Mouse (Mus musculus): ENCODE results near the gene Gng7. TPM values are rescaled to one million over a fixed set of nuclear protein-coding genes. Genes with fewer than 3 reads are reported as not detected.
A peak's percentile ranks its signal among the peaks of the same experiment; 100 is the strongest.

Gene Gng7
- polyA plus RNA-seq, 1 experiment from 2014 or later, result 0.46 TPM

- Histone ChIP-seq H3K4me1 (replicated peaks) (peaks cover 34% of the 10 kb centered on the region), H3K9ac (no peak overlapping the region), H3K4me3 (replicated peaks) (no peak overlapping the region), H3K27ac (no peak overlapping the region), H3K4me2 (no peak overlapping the region), H3K27me3 (no peaks in the 10 kb centered on the region), H3K36me3 (peaks cover 66% of the 10 kb centered on the region), H3K9me3 (replicated peaks) (no peaks in the 10 kb centered on the region)
- ATAC-seq (ENCODE audit: low read depth) (no peak), DNase-seq (no peak)
- WGBS (ENCODE audit: insufficient replicate concordance), result 86% methylated on average over 9 of the region's 9 CpGs
These were observed 112.3 kb downstream of the Gng7 start for GRCm38 (mm10) chr10:80902273-80902940.

GRCm38 (mm10) chr10:80901409-80902272, 113.1 kb downstream of the Gng7 start:
- Histone ChIP-seq H3K9ac (peak overlapping the region; percentile 44), H3K36me3 (peaks cover 62% of the 10 kb centered on the region), H3K9me3 (replicated peaks) (no peaks in the 10 kb centered on the region), H3K4me1 (replicated peaks) (peaks cover 37% of the 10 kb centered on the region), H3K4me2 (peak overlapping the region; percentile 89), H3K27ac (peak overlapping the region; percentile 68), H3K27me3 (no peaks in the 10 kb centered on the region), H3K4me3 (replicated peaks) (peak overlapping the region; percentile 79)
- DNase-seq (no peak), ATAC-seq (ENCODE audit: low read depth) (no peak)
- WGBS (ENCODE audit: insufficient replicate concordance), result 86% methylated on average over 19 of the region's 19 CpGs

GRCm38 (mm10) chr10:80900318-80901247, 114.2 kb downstream of the Gng7 start, which contains the start of gene Timm13:
Timm13 (minus strand) TSS chr10:80900969.
- H3K9ac ChIP-seq, result peak within 1 kb of the TSS; percentile 83
- H3K36me3 ChIP-seq, result peaks cover 53% of the 10 kb centered on the region
- peak within 1 kb of the TSS; percentile 89 for H3K4me2 ChIP-seq
- under 1% methylated on average over 72 of the region's 72 CpGs for WGBS (ENCODE audit: insufficient replicate concordance)
- H3K4me3 ChIP-seq (replicated peaks), result peak within 1 kb of the TSS; percentile 79
- H3K27me3 ChIP-seq, result no peaks in the 10 kb centered on the region
- peak; percentile 92 for ATAC-seq (ENCODE audit: low read depth)
- DNase-seq, result peak; percentile 98
- no peaks in the 10 kb centered on the region for H3K9me3 ChIP-seq (replicated peaks)
- H3K27ac ChIP-seq, result peak within 1 kb of the TSS; percentile 86
- peaks cover 37% of the 10 kb centered on the region for H3K4me1 ChIP-seq (replicated peaks)

GRCm38 (mm10) chr10:80899591-80900317, 115.0 kb downstream of the Gng7 start:
- Histone ChIP-seq H3K9me3 (replicated peaks) (no peaks in the 10 kb centered on the region), H3K4me1 (replicated peaks) (peaks cover 37% of the 10 kb centered on the region), H3K36me3 (peaks cover 45% of the 10 kb centered on the region), H3K9ac (peak overlapping the region; percentile 83), H3K4me2 (peak overlapping the region; percentile 89), H3K4me3 (replicated peaks) (peak overlapping the region; percentile 79), H3K27ac (peak overlapping the region; percentile 86), H3K27me3 (no peaks in the 10 kb centered on the region)
- 13% methylated on average over 25 of the region's 25 CpGs for WGBS (ENCODE audit: insufficient replicate concordance)
- DNase-seq (no peak), ATAC-seq (ENCODE audit: low read depth) (no peak)

- WGBS (ENCODE audit: insufficient replicate concordance), result 79% methylated on average over 8 of the region's 8 CpGs
- H3K4me2 ChIP-seq, result peak overlapping the region; percentile 89
- H3K4me1 ChIP-seq (replicated peaks), result peaks cover 37% of the 10 kb centered on the region
- peak overlapping the region; percentile 83 for H3K9ac ChIP-seq
- ATAC-seq (ENCODE audit: low read depth), result no peak
- DNase-seq, result no peak
- H3K36me3 ChIP-seq, result peaks cover 39% of the 10 kb centered on the region
- H3K27ac ChIP-seq, result no peak overlapping the region
- H3K9me3 ChIP-seq (replicated peaks), result no peaks in the 10 kb centered on the region
- H3K4me3 ChIP-seq (replicated peaks), result peak overlapping the region; percentile 79
- H3K27me3 ChIP-seq, result no peaks in the 10 kb centered on the region
These were observed 115.7 kb downstream of the Gng7 start for GRCm38 (mm10) chr10:80899074-80899473.

Other genes with a start within 250 kb of the Gng7 start
- gene Sf3a2, start 216.7 kb downstream of the Gng7 start, polyA plus RNA-seq (2015; fragmentation: Nextera tagmentation; extraction: Ambion mirVana), result 35.7 and 48.5 TPM in 2 replicates
- 97.5 and 105 TPM in 2 replicates for gene Plekhj1, start 216.3 kb downstream of the Gng7 start, polyA plus RNA-seq (2015; fragmentation: Nextera tagmentation; extraction: Ambion mirVana)
- not detected in 2 replicates for gene Amh, start 209.7 kb downstream of the Gng7 start, polyA plus RNA-seq (2015; fragmentation: Nextera tagmentation; extraction: Ambion mirVana)
- gene Jsrp1, start 201.4 kb downstream of the Gng7 start, polyA plus RNA-seq (2015; fragmentation: Nextera tagmentation; extraction: Ambion mirVana), result 0.20 and 0.38 TPM in 2 replicates
- gene Oaz1, start 188.3 kb downstream of the Gng7 start, polyA plus RNA-seq (2015; fragmentation: Nextera tagmentation; extraction: Ambion mirVana), result 1,324 and 1,529 TPM in 2 replicates
- gene Lingo3, start 170.9 kb downstream of the Gng7 start, polyA plus RNA-seq (2015; fragmentation: Nextera tagmentation; extraction: Ambion mirVana), result not detected in 2 replicates
- gene Lsm7, start 159.7 kb downstream of the Gng7 start, polyA plus RNA-seq (2015; fragmentation: Nextera tagmentation; extraction: Ambion mirVana), result 192 and 208 TPM in 2 replicates
- 56.8 and 58.9 TPM in 2 replicates for gene Sppl2b, start 159.7 kb downstream of the Gng7 start, polyA plus RNA-seq (2015; fragmentation: Nextera tagmentation; extraction: Ambion mirVana)
- 0.05 TPM in 1 of 2 replicates, not detected in the other for gene Tmprss9, start 143.1 kb downstream of the Gng7 start, polyA plus RNA-seq (2015; fragmentation: Nextera tagmentation; extraction: Ambion mirVana)
- 249 and 266 TPM in 2 replicates for gene Timm13, start 114.0 kb downstream of the Gng7 start, polyA plus RNA-seq (2015; fragmentation: Nextera tagmentation; extraction: Ambion mirVana)
- gene Lmnb2, start 96.7 kb downstream of the Gng7 start, polyA plus RNA-seq (2015; fragmentation: Nextera tagmentation; extraction: Ambion mirVana), result 14.0 and 15.4 TPM in 2 replicates
- gene Gadd45b, start 84.9 kb downstream of the Gng7 start, polyA plus RNA-seq (2015; fragmentation: Nextera tagmentation; extraction: Ambion mirVana), result 1.6 and 1.8 TPM in 2 replicates
- gene Diras1, start 10.7 kb upstream of the Gng7 start, polyA plus RNA-seq (2015; fragmentation: Nextera tagmentation; extraction: Ambion mirVana), result 0.06 TPM in 1 of 2 replicates, not detected in the other
- gene Slc39a3, start 22.5 kb upstream of the Gng7 start, polyA plus RNA-seq (2015; fragmentation: Nextera tagmentation; extraction: Ambion mirVana), result 5.7 and 5.8 TPM in 2 replicates
- gene Sgta, start 45.2 kb upstream of the Gng7 start, polyA plus RNA-seq (2015; fragmentation: Nextera tagmentation; extraction: Ambion mirVana), result 69.1 and 71.6 TPM in 2 replicates
- gene Thop1, start 55.1 kb upstream of the Gng7 start, polyA plus RNA-seq (2015; fragmentation: Nextera tagmentation; extraction: Ambion mirVana), result 35.1 and 38.2 TPM in 2 replicates
- 22.3 and 22.5 TPM in 2 replicates for gene Creb3l3, start 83.9 kb upstream of the Gng7 start, polyA plus RNA-seq (2015; fragmentation: Nextera tagmentation; extraction: Ambion mirVana)
- gene Map2k2, start 91.0 kb upstream of the Gng7 start, polyA plus RNA-seq (2015; fragmentation: Nextera tagmentation; extraction: Ambion mirVana), result 127 and 130 TPM in 2 replicates
- gene Zbtb7a, start 120.3 kb upstream of the Gng7 start, polyA plus RNA-seq (2015; fragmentation: Nextera tagmentation; extraction: Ambion mirVana), result 49.1 and 49.6 TPM in 2 replicates
- gene Pias4, start 153.0 kb upstream of the Gng7 start, polyA plus RNA-seq (2015; fragmentation: Nextera tagmentation; extraction: Ambion mirVana), result 23.5 and 23.8 TPM in 2 replicates
- gene Eef2, start 161.7 kb upstream of the Gng7 start, polyA plus RNA-seq (2015; fragmentation: Nextera tagmentation; extraction: Ambion mirVana), result 369 and 384 TPM in 2 replicates
- 19.3 and 20.9 TPM in 2 replicates for gene Dapk3, start 168.1 kb upstream of the Gng7 start, polyA plus RNA-seq (2015; fragmentation: Nextera tagmentation; extraction: Ambion mirVana)
- gene 4930442H23Rik, start 168.9 kb upstream of the Gng7 start, polyA plus RNA-seq (2015; fragmentation: Nextera tagmentation; extraction: Ambion mirVana), result 0.08 TPM in 1 of 2 replicates, not detected in the other
- gene Nmrk2, start 187.1 kb upstream of the Gng7 start, polyA plus RNA-seq (2015; fragmentation: Nextera tagmentation; extraction: Ambion mirVana), result not detected in 2 replicates
- gene Atcay, start 215.9 kb upstream of the Gng7 start, polyA plus RNA-seq (2015; fragmentation: Nextera tagmentation; extraction: Ambion mirVana), result 0.05 and 0.08 TPM in 2 replicates
- gene Zfr2, start 218.2 kb upstream of the Gng7 start, polyA plus RNA-seq (2015; fragmentation: Nextera tagmentation; extraction: Ambion mirVana), result 0.28 and 0.43 TPM in 2 replicates
- 1.2 and 1.8 TPM in 2 replicates for gene Matk, start 238.0 kb upstream of the Gng7 start, polyA plus RNA-seq (2015; fragmentation: Nextera tagmentation; extraction: Ambion mirVana)